Mouse (Mus musculus) midbrain, postnatal 0 days (tissue): ENCODE data around the gene Tlr9. TPM values are rescaled to one million over a fixed set of nuclear protein-coding genes. Genes with fewer than 3 reads are reported as not detected.

Experiments used
- ATAC-seq: fragments of 200-750 bp; cut with Nextera tagmentation; 2 replicates; pipeline ENCODE4 v1.8.0; 2017; ENCODE audit warnings: moderate number of reproducible peaks, mild to moderate bottlenecking, moderate TSS enrichment, moderate library complexity; ENCODE audit not compliant: low FRiP score
- DNase-seq: peaks from one replicate; pipeline ENCODE4 v3.0.0-alpha.2; 2015; ENCODE audit warnings: low spot score
- H3K27ac ChIP-seq: fragments of 300-500 bp; sonication (generic); 2 replicates; pipeline ENCODE4 v1.5.1; 2014; ENCODE audit warnings: low read depth, mild to moderate bottlenecking, low read length, mixed read lengths
- H3K27me3 ChIP-seq: fragments of 300-500 bp; sonication (generic); 2 replicates; pipeline ENCODE4 v1.6.1; 2014; ENCODE audit warnings: low read length, control low read depth, mixed read lengths; ENCODE audit not compliant: insufficient read depth
- H3K36me3 ChIP-seq: fragments of 300-500 bp; sonication (generic); 2 replicates; pipeline ENCODE4 v1.6.1; 2014; ENCODE audit warnings: low read length, control low read depth, mixed read lengths; ENCODE audit not compliant: insufficient read depth
- H3K4me1 ChIP-seq: fragments of 300-500 bp; sonication (generic); 2 replicates; pipeline ENCODE4 v1.6.1; 2014; ENCODE audit warnings: mild to moderate bottlenecking, control low read depth, antibody characterized with exemption, low read length, mixed read lengths; ENCODE audit not compliant: insufficient read depth
- H3K4me2 ChIP-seq: fragments of 300-500 bp; sonication (generic); 2 replicates; pipeline ENCODE4 v1.6.1; 2014; ENCODE audit warnings: low read depth, mild to moderate bottlenecking, low read length, mixed read lengths; ENCODE audit not compliant: poor library complexity, severe bottlenecking
- H3K4me3 ChIP-seq: fragments of 300-500 bp; sonication (generic); 2 replicates; pipeline ENCODE4 v1.5.1; 2014; ENCODE audit warnings: low read depth, mild to moderate bottlenecking, low read length, moderate library complexity
- H3K9ac ChIP-seq: fragments of 300-500 bp; sonication (generic); replicated peaks from 2 replicates; pipeline ENCODE4 v1.6.1; 2014; ENCODE audit warnings: mild to moderate bottlenecking, low read length, moderate library complexity, mixed read lengths; ENCODE audit not compliant: poor library complexity, severe bottlenecking
- H3K9me3 ChIP-seq: fragments of 300-500 bp; sonication (generic); 2 replicates; pipeline ENCODE4 v1.6.1; 2016; ENCODE audit warnings: low read length, control low read depth
- CTCF ChIP-seq: IDR thresholded peaks from 2 replicates; pipeline ENCODE4 v1.5.1; 2016; ENCODE audit warnings: antibody characterized with exemption, mild to moderate bottlenecking
- WGBS: fragments of 180-500 bp; shearing (Covaris S2); extraction: QIAGEN DNeasy Blood & Tissue Kit; methylation state at CpG from one replicate; pipeline ENCODE4 v1.1.7; 2014; 5-methylcytosine and 5-hydroxymethylcytosine counted together
- polyA plus RNA-seq: library from polyadenylated mRNA; unstranded; fragments of >200 nt; fragmentation: Nextera tagmentation; extraction: Ambion mirVana; gene quantifications from 2 replicates; pipeline ENCODE4 v1.2.1, GENCODE M21; 2015
- total RNA-seq: library from RNA; depleted of rRNA; stranded (reverse); fragments of >200 nt; gene quantifications from 2 replicates; pipeline ENCODE4 v1.2.3, GENCODE M21; 2014

The Tlr9 gene
- total and polyA plus RNA-seq, 2 experiments from 2014 or later, result 0.16 to 0.49 TPM

DNA sequence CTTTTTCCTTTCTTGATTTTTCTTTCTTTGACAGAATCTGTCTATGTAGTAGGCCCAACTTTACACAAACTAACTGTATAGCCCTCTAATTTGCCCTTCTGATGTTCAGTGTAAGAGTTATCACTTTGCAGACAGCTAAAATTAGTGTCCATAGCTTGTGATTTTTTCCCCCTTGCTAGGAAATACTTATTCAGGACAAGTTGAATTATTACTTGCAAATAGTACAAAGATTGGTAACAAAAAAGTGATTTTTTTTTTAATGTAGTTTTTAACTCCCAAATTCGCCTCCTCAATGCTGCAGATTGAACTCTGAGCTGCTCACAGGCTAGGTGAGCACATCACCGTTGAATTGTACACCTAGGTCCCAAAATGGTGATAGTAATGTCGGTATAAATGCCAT is 42.4 kb upstream of the Tlr9 start:
- 96% methylated on average over 3 of the region's 3 CpGs for WGBS
- H3K27ac ChIP-seq, result no peak overlapping the region
- ATAC-seq (no peak), DNase-seq (no peak)
- no peak overlapping the region for H3K4me2 ChIP-seq
- no peak for TF ChIP-seq CTCF
- no peak overlapping the region for H3K4me3 ChIP-seq
- H3K4me1 ChIP-seq, result peaks cover 2% of the 10 kb centered on the region; the same call in 1 of the 2 replicates
- peaks cover 55% of the 10 kb centered on the region for H3K36me3 ChIP-seq
- H3K27me3 ChIP-seq, result no peaks in the 10 kb centered on the region
- no peaks in the 10 kb centered on the region for H3K9me3 ChIP-seq
- H3K9ac ChIP-seq, result no peak overlapping the region

DNA sequence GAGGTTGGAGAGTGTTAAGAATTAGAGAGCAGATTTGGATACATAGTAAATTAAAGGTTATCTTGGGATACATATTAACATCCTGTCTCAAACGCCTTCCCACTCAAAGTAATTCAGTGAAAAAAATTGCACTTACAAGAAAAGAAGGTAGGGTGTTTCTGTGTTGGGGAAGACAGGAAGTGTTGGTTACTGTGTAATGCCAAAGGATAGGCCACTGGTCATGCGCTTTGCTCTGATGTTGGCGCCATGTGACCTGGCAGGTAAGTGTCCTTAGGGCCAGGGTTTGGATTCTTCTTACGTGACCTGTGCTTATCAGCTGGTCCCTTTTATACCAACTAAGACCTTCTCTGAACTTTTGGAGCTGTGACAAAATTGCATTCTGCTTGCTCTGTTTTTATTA is 40.3 kb upstream of the Tlr9 start:
- H3K27me3 ChIP-seq, result no peaks in the 10 kb centered on the region
- DNase-seq (no peak), ATAC-seq (no peak)
- no peaks in the 10 kb centered on the region for H3K9me3 ChIP-seq
- no peak overlapping the region for H3K4me3 ChIP-seq
- H3K27ac ChIP-seq, result no peak overlapping the region
- no peak overlapping the region for H3K9ac ChIP-seq
- H3K4me1 ChIP-seq, result no peaks in the 10 kb centered on the region
- H3K4me2 ChIP-seq, result no peak overlapping the region
- no peak for TF ChIP-seq CTCF
- 95% methylated on average over 4 of the region's 4 CpGs for WGBS
- H3K36me3 ChIP-seq, result peaks cover 68% of the 10 kb centered on the region

DNA sequence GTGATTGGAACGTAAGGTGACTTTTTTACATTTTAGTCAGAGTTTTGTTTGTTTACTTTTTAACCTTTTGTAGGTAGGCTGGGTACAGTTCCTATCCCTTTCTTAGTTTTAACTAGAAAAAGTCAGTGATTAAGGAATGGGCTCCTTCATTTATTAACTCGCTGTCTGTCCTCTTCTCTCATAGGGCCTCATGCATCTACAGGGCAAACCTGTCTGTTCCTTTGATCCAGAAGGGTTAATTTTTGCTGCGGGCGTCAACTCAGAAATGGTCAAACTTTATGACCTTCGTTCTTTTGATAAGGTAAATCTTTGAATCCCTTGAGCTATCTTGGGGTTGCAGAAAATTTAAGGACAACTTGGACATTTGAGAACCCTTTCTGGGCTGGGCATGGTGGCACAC is 38.4 kb upstream of the Tlr9 start:
- 94% methylated on average over 5 of the region's 5 CpGs for WGBS
- no peak overlapping the region for H3K27ac ChIP-seq
- H3K9me3 ChIP-seq, result no peaks in the 10 kb centered on the region
- no peaks in the 10 kb centered on the region for H3K27me3 ChIP-seq
- H3K4me2 ChIP-seq, result no peak overlapping the region
- H3K4me1 ChIP-seq, result no peaks in the 10 kb centered on the region
- H3K9ac ChIP-seq, result no peak overlapping the region
- H3K4me3 ChIP-seq, result no peak overlapping the region
- ATAC-seq (no peak), DNase-seq (no peak)
- TF ChIP-seq CTCF, result no peak
- peaks cover 80% of the 10 kb centered on the region for H3K36me3 ChIP-seq

DNA sequence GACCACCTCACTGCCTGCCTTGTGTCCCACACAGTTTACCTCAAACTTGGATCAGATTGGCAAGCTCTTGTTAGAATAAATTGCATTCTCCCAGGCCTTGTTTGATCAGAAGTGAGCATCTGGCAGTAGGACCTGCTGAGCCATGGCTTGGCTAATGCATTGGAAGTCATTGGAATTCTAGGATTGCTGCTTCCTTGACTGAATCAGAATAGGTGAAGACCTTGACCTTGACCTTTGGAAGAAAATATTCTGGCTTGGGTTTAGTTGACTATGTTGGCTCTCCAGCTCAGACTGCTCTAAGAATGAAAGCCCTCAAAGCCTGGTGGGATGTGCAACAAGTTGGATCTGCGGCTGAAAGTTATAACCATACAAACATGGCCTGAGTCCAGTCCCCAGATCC is 31.0 kb upstream of the Tlr9 start:
- no peaks in the 10 kb centered on the region for H3K9me3 ChIP-seq
- TF ChIP-seq CTCF, result no peak
- no peak overlapping the region for H3K4me2 ChIP-seq
- no peak overlapping the region for H3K4me3 ChIP-seq
- 93% methylated on average over 1 of the region's 1 CpGs for WGBS
- DNase-seq (no peak), ATAC-seq (no peak)
- no peaks in the 10 kb centered on the region for H3K27me3 ChIP-seq
- peaks cover 54% of the 10 kb centered on the region for H3K36me3 ChIP-seq
- H3K9ac ChIP-seq, result no peak overlapping the region
- H3K4me1 ChIP-seq, result no peaks in the 10 kb centered on the region; the same call in 1 of the 2 replicates
- no peak overlapping the region for H3K27ac ChIP-seq

DNA sequence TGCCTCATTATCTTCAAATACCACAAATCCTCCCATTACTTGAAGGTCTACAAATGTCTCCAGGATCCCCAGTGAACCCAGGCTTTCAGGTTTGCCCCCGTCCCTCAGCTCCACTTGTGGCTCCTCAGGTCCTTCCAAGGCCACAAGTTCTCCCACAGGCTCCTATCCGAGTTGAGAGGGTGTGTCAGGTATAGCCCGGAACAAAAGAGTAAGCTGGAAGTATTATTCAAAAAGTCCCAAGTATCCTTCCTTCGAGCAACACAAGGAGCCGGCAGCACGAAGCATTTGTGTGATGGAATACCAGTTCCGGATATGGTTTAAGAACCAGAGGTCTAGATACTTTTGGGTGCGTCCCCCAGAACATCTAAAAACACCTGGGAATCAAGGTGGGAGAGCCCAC is 30.4 kb upstream of the Tlr9 start:
- WGBS, result 95% methylated on average over 8 of the region's 8 CpGs
- no peak for ATAC-seq
- no peak for DNase-seq
- Histone ChIP-seq H3K36me3 (peaks cover 48% of the 10 kb centered on the region), H3K27ac (no peak overlapping the region), H3K27me3 (no peaks in the 10 kb centered on the region), H3K4me3 (no peak overlapping the region), H3K9me3 (no peaks in the 10 kb centered on the region), H3K9ac (no peak overlapping the region), H3K4me1 (no peaks in the 10 kb centered on the region; the same call in 1 of the 2 replicates), H3K4me2 (no peak overlapping the region)
- no peak for TF ChIP-seq CTCF

DNA sequence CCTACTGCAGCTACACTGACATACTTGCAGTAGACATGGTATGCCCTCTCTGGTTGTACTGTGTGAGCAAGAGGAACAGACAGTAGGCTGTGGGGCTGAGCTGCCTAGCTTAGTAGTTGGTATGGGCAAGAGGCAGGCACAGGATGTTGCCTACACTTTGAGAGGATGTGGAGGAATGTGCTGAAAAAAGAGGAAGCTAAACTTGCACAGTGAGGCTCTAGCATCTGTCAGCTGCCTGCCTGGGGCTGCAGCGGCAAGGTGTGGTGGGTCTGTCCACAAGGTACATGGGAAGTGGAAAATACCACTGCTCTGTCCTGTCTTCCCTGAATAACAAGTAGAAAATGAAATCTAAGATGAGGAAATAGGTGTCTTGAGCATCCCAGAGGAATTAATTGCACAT is 29.4 kb upstream of the Tlr9 start:
- Histone ChIP-seq H3K27me3 (no peaks in the 10 kb centered on the region), H3K4me1 (no peaks in the 10 kb centered on the region; the same call in 1 of the 2 replicates), H3K4me3 (no peak overlapping the region), H3K27ac (no peak overlapping the region), H3K9me3 (no peaks in the 10 kb centered on the region), H3K9ac (no peak overlapping the region), H3K36me3 (peaks cover 38% of the 10 kb centered on the region), H3K4me2 (no peak overlapping the region)
- ATAC-seq (no peak), DNase-seq (no peak)
- WGBS, result 100% methylated on average over 1 of the region's 1 CpGs
- no peak for TF ChIP-seq CTCF
